In genomic region chr17:36093936-36094335, GRCm38 (mm10) we compare ENCODE assay signal across 17 mouse cellular contexts. TPM values are rescaled to one million over a fixed set of nuclear protein-coding genes. Genes with fewer than 3 reads are reported as not detected.
"Had no signal": no experiment of that assay in that cellular context is flagged by ENCODE, and none has a peak within 500 bp of the region (broad histone marks: within the 10 kb centered on the region; RNA-seq: fewer than 3 reads in every experiment).

No protein-coding gene starts in this region.

- H3K4me3 ChIP-seq: midbrain, embryonic 10.5 days; midbrain, embryonic 12.5 days; midbrain, embryonic 15.5 days; neural tube, embryonic 12.5 days had no signal

- H3K27ac ChIP-seq: midbrain, embryonic 10.5 days; midbrain, embryonic 12.5 days; midbrain, embryonic 15.5 days; neural tube, embryonic 12.5 days had no signal

- H3K4me2 ChIP-seq: lung, embryonic 14.5 days; midbrain, embryonic 12.5 days; midbrain, embryonic 15.5 days; neural tube, embryonic 12.5 days had no signal

- H3K4me1 ChIP-seq: midbrain, embryonic 12.5 days; midbrain, embryonic 15.5 days; neural tube, embryonic 12.5 days had no signal

- H3K27me3 ChIP-seq: midbrain, embryonic 12.5 days; midbrain, embryonic 15.5 days; neural tube, embryonic 12.5 days had no signal

- H3K9me3 ChIP-seq: midbrain, embryonic 10.5 days; midbrain, embryonic 12.5 days; midbrain, embryonic 15.5 days; neural tube, embryonic 12.5 days had no signal

- ATAC-seq: midbrain, embryonic 15.5 days had no signal

- DNase-seq: lung, adult 18-20 months; lung, embryonic 14.5 days; lung, postnatal 10 days; lung, postnatal 4 days; right cerebral cortex, postnatal 14 days; thymus, adult 18-20 months; thymus, postnatal 14 days; thymus, postnatal 36 days had no signal

- H3K36me3 ChIP-seq: midbrain, embryonic 10.5 days; midbrain, embryonic 12.5 days; midbrain, embryonic 15.5 days; neural tube, embryonic 12.5 days had no signal

- H3K9ac ChIP-seq: lung, embryonic 14.5 days; midbrain, embryonic 12.5 days; midbrain, embryonic 15.5 days; neural tube, embryonic 12.5 days had no signal

RNA-seq across cellular contexts. Expression of gene Gm19684, which starts 27.5 kb away (rescaled TPM):
- polyA plus RNA-seq: lung, embryonic 14.5 days; lung, embryonic 16.5 days; midbrain, embryonic 10.5 days; midbrain, embryonic 12.5 days; midbrain, embryonic 15.5 days; midbrain, postnatal 0 days; neural tube, embryonic 12.5 days; neural tube, embryonic 14.5 days; stomach, embryonic 14.5 days; stomach, embryonic 16.5 days had no signal

RNA-seq across cellular contexts. Expression of gene Gm7030, which starts 35.3 kb away (rescaled TPM):
- polyA plus RNA-seq: lung, embryonic 14.5 days; lung, embryonic 16.5 days; midbrain, embryonic 10.5 days; midbrain, embryonic 12.5 days; midbrain, embryonic 15.5 days; midbrain, postnatal 0 days; neural tube, embryonic 12.5 days; neural tube, embryonic 14.5 days; stomach, embryonic 14.5 days had no signal

RNA-seq across cellular contexts. Expression of gene Gm11127, which starts 35.8 kb away (rescaled TPM):
- polyA plus RNA-seq: lung, embryonic 14.5 days; lung, embryonic 16.5 days; midbrain, embryonic 10.5 days; midbrain, embryonic 12.5 days; midbrain, embryonic 15.5 days; neural tube, embryonic 12.5 days; neural tube, embryonic 14.5 days; stomach, embryonic 14.5 days had no signal

RNA-seq across cellular contexts. Expression of gene Gm6034, which starts 51.2 kb away (rescaled TPM):
- polyA plus RNA-seq: lung, embryonic 14.5 days; lung, embryonic 16.5 days; midbrain, embryonic 10.5 days; midbrain, embryonic 12.5 days; midbrain, embryonic 15.5 days; midbrain, postnatal 0 days; neural tube, embryonic 12.5 days; neural tube, embryonic 14.5 days; stomach, embryonic 14.5 days had no signal
